Mouse (Mus musculus): ENCODE data around the gene Atp5g3.
"Not testable (repeated sequence)": the region's sequence is repeated elsewhere in the genome, so short reads cannot be mapped to it uniquely, and the experiment has no call there.

DNA sequence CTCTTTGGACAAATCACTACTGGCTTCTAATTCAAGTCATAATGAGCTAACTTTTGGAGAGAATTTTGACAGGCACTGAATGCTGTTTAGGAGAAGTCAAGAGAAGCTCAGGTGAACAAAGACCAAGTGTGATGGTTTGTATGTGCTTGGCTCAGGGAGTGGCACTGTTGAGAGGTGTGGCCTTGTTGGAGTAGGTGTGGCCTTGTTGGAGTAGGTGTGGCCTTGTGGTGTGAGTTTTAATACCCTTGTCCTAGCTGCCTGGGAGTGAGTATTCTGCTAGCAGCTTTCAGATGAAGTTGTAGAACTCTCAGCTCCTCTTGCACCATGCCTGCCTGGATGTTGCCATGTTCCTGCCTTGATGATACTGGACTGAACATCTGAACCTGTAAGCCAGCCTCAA is 6.4 kb downstream of the Atp5g3 start:
- not testable (repeated sequence) for TF ChIP-seq CTCF (IDR thresholded peaks at IDR 0.05; ENCODE audit: borderline replicate concordance, control insufficient read depth, extremely low read depth, insufficient read depth, low read length, poor library complexity); POLR2A (IDR thresholded peaks at IDR 0.05; ENCODE audit: control insufficient read depth, extremely low read depth, insufficient read depth, low read length, poor library complexity)
